Mouse (Mus musculus) forebrain, embryonic 15.5 days (tissue): ENCODE measurements at regions not wholly inside any gene's neighbourhood (a gene's known extent, or its start where the extent isn't known, plus 50 kb on each side); places are given as distances from the start of the nearest gene placed in this dataset.

ENCODE experiments used
- ATAC-seq: fragments of 200-750 bp; cut with Nextera tagmentation; replicated peaks from 2 replicates; pipeline ENCODE4 v1.8.0; 2017; ENCODE audit warnings: mild to moderate bottlenecking, moderate TSS enrichment, moderate library complexity
- H3K27ac ChIP-seq: fragments of 300-500 bp; sonication (generic); replicated peaks from 2 replicates; pipeline ENCODE4 v1.5.1; 2015; ENCODE audit warnings: mild to moderate bottlenecking, inconsistent platforms
- H3K27me3 ChIP-seq: fragments of 300-500 bp; sonication (generic); 2 replicates; pipeline ENCODE4 v1.6.1; 2015; ENCODE audit warnings: inconsistent platforms
- H3K36me3 ChIP-seq: fragments of 300-500 bp; sonication (generic); 2 replicates; pipeline ENCODE4 v1.6.1; 2015; ENCODE audit warnings: mild to moderate bottlenecking, inconsistent platforms
- H3K4me1 ChIP-seq: fragments of 300-500 bp; sonication (generic); 2 replicates; pipeline ENCODE4 v1.6.1; 2015; ENCODE audit warnings: inconsistent platforms
- H3K4me2 ChIP-seq: fragments of 300-500 bp; sonication (generic); replicated peaks from 2 replicates; pipeline ENCODE4 v1.6.1; 2015; ENCODE audit warnings: mild to moderate bottlenecking, inconsistent platforms
- H3K4me3 ChIP-seq: fragments of 300-500 bp; sonication (generic); 2 replicates; pipeline ENCODE4 v1.5.1; 2015; ENCODE audit warnings: mild to moderate bottlenecking, inconsistent platforms
- H3K9ac ChIP-seq: fragments of 300-500 bp; sonication (generic); replicated peaks from 2 replicates; pipeline ENCODE4 v1.6.1; 2015; ENCODE audit warnings: mild to moderate bottlenecking, inconsistent platforms
- H3K9me3 ChIP-seq: fragments of 300-500 bp; sonication (generic); 2 replicates; pipeline ENCODE4 v1.6.1; 2016; ENCODE audit warnings: inconsistent platforms
- WGBS: fragments of 180-500 bp; shearing (Covaris S2); methylation state at CpG from one replicate; pipeline ENCODE4 v1.1.7; 2015; ENCODE audit warnings: mixed read lengths; 5-methylcytosine and 5-hydroxymethylcytosine counted together

- Histone ChIP-seq H3K27ac (no peak overlapping the region), H3K9ac (no peak overlapping the region), H3K9me3 (no peaks in the 10 kb centered on the region), H3K4me3 (no peak overlapping the region), H3K4me2 (no peak overlapping the region), H3K36me3 (no peaks in the 10 kb centered on the region), H3K4me1 (no peaks in the 10 kb centered on the region), H3K27me3 (no peaks in the 10 kb centered on the region)
- 83% methylated on average over 1 of the region's 1 CpGs for WGBS
- ATAC-seq = no peak
Measured at GRCm38 (mm10) chr1:120667776-120668175, 65.6 kb downstream of the En1 start.

- no peak for ATAC-seq
- H3K36me3 ChIP-seq = no peaks in the 10 kb centered on the region
- H3K4me2 ChIP-seq = no peak overlapping the region
- H3K4me3 ChIP-seq = no peak overlapping the region
- no peak overlapping the region for H3K27ac ChIP-seq
- H3K9ac ChIP-seq = no peak overlapping the region
- H3K4me1 ChIP-seq = no peaks in the 10 kb centered on the region
- 72% methylated on average over 12 of the region's 12 CpGs for WGBS
- H3K9me3 ChIP-seq = no peaks in the 10 kb centered on the region
- no peaks in the 10 kb centered on the region for H3K27me3 ChIP-seq
Measured at GRCm38 (mm10) chr1:120683532-120684245, 81.5 kb downstream of the En1 start.

GRCm38 (mm10) chr1:120685650-120686244 lies 83.5 kb downstream of the En1 start:
- H3K9me3 ChIP-seq = no peaks in the 10 kb centered on the region
- ATAC-seq = 0 out of 2 replicates have a peak, but pooled peaks have one; percentile 55
- H3K9ac ChIP-seq = no peak overlapping the region
- H3K27ac ChIP-seq = no peak overlapping the region
- no peaks in the 10 kb centered on the region for H3K27me3 ChIP-seq
- 51% methylated on average over 6 of the region's 6 CpGs for WGBS
- H3K4me1 ChIP-seq = no peaks in the 10 kb centered on the region
- H3K36me3 ChIP-seq = no peaks in the 10 kb centered on the region
- H3K4me3 ChIP-seq = no peak overlapping the region
- no peak overlapping the region for H3K4me2 ChIP-seq

DNA sequence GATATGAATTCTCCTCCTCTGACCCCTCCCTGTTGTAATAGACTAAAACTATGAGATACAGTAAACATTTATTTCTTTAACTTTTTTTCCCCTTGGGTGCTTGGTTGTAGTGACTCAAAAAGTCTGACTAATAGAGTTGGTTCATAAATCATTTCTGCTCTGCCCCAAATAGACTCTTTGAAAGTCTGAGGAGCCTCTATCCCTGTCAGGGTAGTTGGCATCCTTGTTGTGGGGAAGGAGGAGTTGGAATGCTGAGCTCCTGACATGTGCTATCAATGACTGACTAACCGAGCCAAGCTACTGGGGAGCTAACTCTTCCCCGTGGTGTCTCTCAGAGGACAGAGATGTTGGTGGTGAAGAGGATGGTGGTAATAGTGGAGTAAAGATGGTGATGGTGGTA lies 89.4 kb downstream of the En1 start:
- Histone ChIP-seq H3K27ac (no peak overlapping the region), H3K4me3 (no peak overlapping the region), H3K4me1 (no peaks in the 10 kb centered on the region), H3K36me3 (no peaks in the 10 kb centered on the region), H3K9me3 (no peaks in the 10 kb centered on the region), H3K4me2 (no peak overlapping the region), H3K9ac (no peak overlapping the region), H3K27me3 (no peaks in the 10 kb centered on the region)
- WGBS = 85% methylated on average over 2 of the region's 2 CpGs
- no peak for ATAC-seq

- Histone ChIP-seq H3K4me2 (no peak overlapping the region), H3K9me3 (no peaks in the 10 kb centered on the region), H3K9ac (no peak overlapping the region), H3K27me3 (no peaks in the 10 kb centered on the region), H3K4me1 (no peaks in the 10 kb centered on the region), H3K27ac (no peak overlapping the region), H3K4me3 (no peak overlapping the region), H3K36me3 (no peaks in the 10 kb centered on the region)
- 69% methylated on average over 4 of the region's 4 CpGs for WGBS
- ATAC-seq = no peak
Measured at GRCm38 (mm10) chr1:120698189-120698588, 96.0 kb downstream of the En1 start.

DNA sequence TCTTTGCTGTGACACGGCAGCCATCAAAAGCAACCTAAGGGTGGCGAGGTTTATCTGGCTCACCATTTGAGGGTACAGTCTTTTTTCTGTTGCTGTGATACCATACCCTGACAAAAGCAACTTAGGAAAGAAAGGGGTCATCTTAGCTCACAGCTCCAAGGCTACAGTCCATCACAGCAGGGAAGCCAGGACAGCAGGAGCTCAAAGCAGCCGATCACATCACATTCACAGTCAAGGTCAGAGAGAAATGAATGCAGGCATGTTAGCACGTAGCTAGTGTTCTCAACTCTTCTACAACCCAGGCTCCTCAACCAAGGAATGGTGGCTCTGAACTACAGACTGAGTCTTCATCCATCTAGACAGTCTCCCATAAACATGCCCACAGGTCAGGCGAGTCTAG lies 102.0 kb downstream of the En1 start:
- Histone ChIP-seq H3K4me3 (no peak overlapping the region), H3K36me3 (no peaks in the 10 kb centered on the region), H3K4me1 (no peaks in the 10 kb centered on the region), H3K9ac (no peak overlapping the region), H3K4me2 (no peak overlapping the region), H3K27me3 (no peaks in the 10 kb centered on the region), H3K27ac (no peak overlapping the region), H3K9me3 (no peaks in the 10 kb centered on the region)
- WGBS = 60% methylated on average over 5 of the region's 5 CpGs
- ATAC-seq = no peak

GRCm38 (mm10) chr1:120706011-120706410 lies 103.8 kb downstream of the En1 start:
- 62% methylated on average over 1 of the region's 1 CpGs for WGBS
- Histone ChIP-seq H3K4me3 (no peak overlapping the region), H3K27ac (no peak overlapping the region), H3K9ac (no peak overlapping the region), H3K27me3 (no peaks in the 10 kb centered on the region), H3K4me1 (no peaks in the 10 kb centered on the region), H3K9me3 (no peaks in the 10 kb centered on the region), H3K36me3 (no peaks in the 10 kb centered on the region), H3K4me2 (no peak overlapping the region)
- no peak for ATAC-seq

DNA sequence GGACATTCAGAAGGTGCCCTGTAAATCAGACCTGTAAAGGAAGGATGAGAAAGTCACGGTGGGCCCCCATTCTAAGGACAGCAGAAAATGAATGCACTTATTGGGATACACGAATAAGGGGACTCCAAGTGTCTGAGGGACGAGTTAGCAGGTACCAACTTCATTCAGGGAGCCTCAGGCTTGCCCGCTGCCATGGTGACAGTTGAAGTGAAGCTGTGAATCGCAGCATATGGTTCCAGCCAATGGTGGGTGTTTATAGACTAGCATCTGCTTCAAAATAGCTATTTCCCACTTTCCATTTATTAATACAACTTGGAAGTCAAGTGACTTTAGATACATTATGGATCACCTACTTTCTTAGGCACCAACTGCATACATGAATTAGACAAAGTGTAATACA lies 106.3 kb downstream of the En1 start:
- Histone ChIP-seq H3K9me3 (no peaks in the 10 kb centered on the region), H3K4me1 (no peaks in the 10 kb centered on the region), H3K4me2 (no peak overlapping the region), H3K27ac (no peak overlapping the region), H3K27me3 (no peaks in the 10 kb centered on the region), H3K4me3 (no peak overlapping the region), H3K36me3 (no peaks in the 10 kb centered on the region), H3K9ac (no peak overlapping the region)
- no peak for ATAC-seq
- WGBS = 60% methylated on average over 5 of the region's 5 CpGs

DNA sequence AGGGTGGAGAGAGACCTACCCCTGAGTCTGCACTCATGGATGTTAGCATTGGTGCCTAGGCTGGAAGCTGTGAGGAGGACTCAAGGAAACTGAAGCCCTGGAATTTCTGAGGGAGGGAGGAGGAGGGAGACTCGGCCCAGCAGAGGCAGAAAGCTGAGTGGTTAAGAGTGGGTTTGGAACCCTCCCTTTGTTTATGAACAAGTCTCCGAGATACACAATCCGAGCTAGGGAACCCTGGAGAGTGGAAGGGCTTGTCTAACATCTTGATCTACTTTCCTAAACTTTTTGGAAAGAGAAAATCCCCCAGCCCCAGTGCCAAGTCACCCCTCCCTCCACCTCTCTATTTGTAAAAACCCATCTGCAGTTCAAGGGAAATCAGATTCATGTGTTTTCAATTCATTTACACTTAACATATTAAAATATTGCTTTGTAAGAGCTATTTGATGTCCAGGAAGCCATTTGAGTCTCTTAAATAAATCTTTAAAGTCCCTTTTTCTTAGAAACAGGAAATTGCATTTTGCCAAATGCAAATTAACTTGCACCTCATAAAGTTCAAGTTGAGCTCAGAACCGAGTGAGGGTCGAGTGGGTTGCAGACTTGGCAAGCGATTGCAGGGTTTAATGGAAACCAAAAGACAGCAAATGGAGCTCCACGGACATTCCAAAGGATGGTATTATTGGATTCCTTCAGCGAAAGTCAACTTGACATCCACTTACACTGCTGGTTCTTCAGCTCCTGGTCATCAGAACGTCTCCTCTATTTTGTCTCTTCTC lies 113.1 kb downstream of the En1 start:
- Histone ChIP-seq H3K27me3 (no peaks in the 10 kb centered on the region), H3K4me1 (no peaks in the 10 kb centered on the region), H3K4me2 (no peak overlapping the region), H3K9ac (no peak overlapping the region), H3K4me3 (no peak overlapping the region), H3K9me3 (no peaks in the 10 kb centered on the region), H3K27ac (no peak overlapping the region), H3K36me3 (no peaks in the 10 kb centered on the region)
- no peak for ATAC-seq
- WGBS = 89% methylated on average over 9 of the region's 9 CpGs

DNA sequence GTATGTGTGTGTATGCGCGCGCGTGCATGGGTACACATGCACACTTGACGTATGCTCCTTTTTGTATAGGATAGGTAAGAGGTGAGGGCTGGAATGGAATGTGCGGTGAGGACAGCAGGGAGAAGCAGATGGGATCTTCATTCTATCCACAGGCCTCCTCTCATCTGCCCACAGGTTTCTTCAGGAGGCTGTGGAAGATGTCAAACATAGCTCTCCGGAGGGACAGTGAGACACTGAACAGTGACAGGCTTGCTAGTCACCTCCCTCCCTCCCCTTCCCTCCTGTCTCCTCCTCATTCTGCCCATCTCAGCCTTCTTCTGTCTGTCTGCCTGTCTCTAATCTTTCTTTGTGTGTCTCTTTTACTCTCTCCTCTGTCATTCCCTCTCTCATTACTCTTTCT lies 124.6 kb downstream of the En1 start:
- WGBS = 91% methylated on average over 7 of the region's 7 CpGs
- ATAC-seq = no peak

GRCm38 (mm10) chr1:120727427-120727826 lies 125.2 kb downstream of the En1 start:
- no peak overlapping the region for H3K27ac ChIP-seq
- no peak overlapping the region for H3K4me2 ChIP-seq
- H3K4me1 ChIP-seq = no peaks in the 10 kb centered on the region
- H3K9ac ChIP-seq = no peak overlapping the region
- H3K36me3 ChIP-seq = no peaks in the 10 kb centered on the region
- no peaks in the 10 kb centered on the region for H3K27me3 ChIP-seq
- no peak for ATAC-seq
- WGBS = 82% methylated on average over 8 of the region's 8 CpGs
- H3K9me3 ChIP-seq = no peaks in the 10 kb centered on the region
- H3K4me3 ChIP-seq = no peak overlapping the region

More for the DNA sequence above, 124.6 kb downstream of the En1 start:
- Histone ChIP-seq H3K9ac (no peak overlapping the region), H3K36me3 (no peaks in the 10 kb centered on the region), H3K4me1 (no peaks in the 10 kb centered on the region), H3K4me2 (no peak overlapping the region), H3K4me3 (no peak overlapping the region), H3K9me3 (no peaks in the 10 kb centered on the region), H3K27me3 (no peaks in the 10 kb centered on the region), H3K27ac (no peak overlapping the region)

GRCm38 (mm10) chr1:120732003-120732402 lies 129.8 kb downstream of the En1 start:
- Histone ChIP-seq H3K9ac (no peak overlapping the region), H3K27ac (no peak overlapping the region)
- WGBS = 59% methylated on average over 1 of the region's 1 CpGs

More at GRCm38 (mm10) chr1:120732003-120732402, 129.8 kb downstream of the En1 start:
- ATAC-seq = no peak
- no peaks in the 10 kb centered on the region for H3K36me3 ChIP-seq
- H3K4me3 ChIP-seq = no peak overlapping the region
- H3K4me1 ChIP-seq = no peaks in the 10 kb centered on the region
- H3K9me3 ChIP-seq = no peaks in the 10 kb centered on the region
- H3K27me3 ChIP-seq = no peaks in the 10 kb centered on the region
- H3K4me2 ChIP-seq = no peak overlapping the region
